Mouse (Mus musculus): ENCODE results near the gene Otx2.

GRCm38 (mm10) chr14:48660593-48660992 is 13.0 kb downstream of the Otx2 start:
- TF ChIP-seq CTCF (conservative IDR thresholded peaks at IDR 0.05; ENCODE audit: insufficient read depth, insufficient read length, low read depth, low read length) (no peak), POLR2A (IDR thresholded peaks at IDR 0.05; ENCODE audit: low read depth, low read length) (no peak)

All from kidney, adult 2 months (tissue).